Mouse (Mus musculus) liver, postnatal 0 days (tissue): ENCODE measurements at regions not wholly inside any gene's neighbourhood (a gene's known extent, or its start where the extent isn't known, plus 50 kb on each side); places are given as distances from the start of the nearest gene placed in this dataset.

Source experiments
- ATAC-seq: fragments of 200-750 bp; cut with Nextera tagmentation; 2 replicates; pipeline ENCODE4 v1.8.0; 2017; ENCODE audit warnings: mild to moderate bottlenecking, moderate library complexity
- DNase-seq: peaks from one replicate; pipeline ENCODE4 v3.0.0-alpha.2; 2016
- H3K27ac ChIP-seq: fragments of 300-500 bp; sonication (generic); 2 replicates; pipeline ENCODE4 v1.5.1; 2014; ENCODE audit warnings: antibody characterized with exemption, moderate library complexity, mild to moderate bottlenecking, low read depth
- H3K27me3 ChIP-seq: fragments of 300-500 bp; sonication (generic); 2 replicates; pipeline ENCODE4 v1.6.1; 2014; ENCODE audit warnings: low read length, control low read depth, mixed read lengths; ENCODE audit not compliant: insufficient read depth
- H3K36me3 ChIP-seq: fragments of 300-500 bp; sonication (generic); replicated peaks from 2 replicates; pipeline ENCODE4 v1.6.1; 2014; ENCODE audit warnings: mild to moderate bottlenecking, control low read depth, low read length, moderate library complexity, mixed read lengths; ENCODE audit not compliant: insufficient read depth
- H3K4me1 ChIP-seq: fragments of 300-500 bp; sonication (generic); 2 replicates; pipeline ENCODE4 v1.6.1; 2014; ENCODE audit warnings: antibody characterized with exemption, mild to moderate bottlenecking, control low read depth; ENCODE audit not compliant: insufficient read depth
- H3K4me2 ChIP-seq: fragments of 300-500 bp; sonication (generic); 2 replicates; pipeline ENCODE4 v1.6.1; 2014; ENCODE audit warnings: low read depth, mild to moderate bottlenecking, low read length, moderate library complexity, mixed read lengths
- H3K4me3 ChIP-seq: fragments of 300-500 bp; sonication (generic); 2 replicates; pipeline ENCODE4 v1.5.1; 2014; ENCODE audit warnings: low read depth, low read length
- H3K9ac ChIP-seq: fragments of 300-500 bp; sonication (generic); replicated peaks from 2 replicates; pipeline ENCODE4 v1.6.1; 2014; ENCODE audit warnings: mild to moderate bottlenecking, moderate library complexity
- H3K9me3 ChIP-seq: fragments of 300-500 bp; sonication (generic); 2 replicates; pipeline ENCODE4 v1.6.1; 2016; ENCODE audit warnings: mild to moderate bottlenecking, control low read depth, low read length, mixed read lengths
- CTCF ChIP-seq: sonication (generic); IDR thresholded peaks from 2 replicates; pipeline ENCODE4 v1.5.1; 2016; ENCODE audit warnings: antibody characterized with exemption, low read depth
- EP300 ChIP-seq: IDR thresholded peaks from 2 replicates; pipeline ENCODE4 v1.6.1; 2016; ENCODE audit warnings: antibody characterized with exemption, low read depth, mild to moderate bottlenecking
- WGBS: fragments of 180-500 bp; shearing (Covaris S2); extraction: QIAGEN DNeasy Blood & Tissue Kit; methylation state at CpG from one replicate; pipeline ENCODE4 v1.1.7; 2014; ENCODE audit not compliant: insufficient replicate concordance; 5-methylcytosine and 5-hydroxymethylcytosine counted together

- Histone ChIP-seq H3K9ac (no peak overlapping the region), H3K4me1 (no peaks in the 10 kb centered on the region), H3K27me3 (no peaks in the 10 kb centered on the region), H3K36me3 (no peaks in the 10 kb centered on the region), H3K9me3 (no peaks in the 10 kb centered on the region), H3K4me3 (no peak overlapping the region), H3K27ac (no peak overlapping the region), H3K4me2 (no peak overlapping the region)
- WGBS = 67% methylated on average over 12 of the region's 13 CpGs
- no peak for ATAC-seq
- TF ChIP-seq EP300 = no peak
- DNase-seq = no peak
Measured at GRCm38 (mm10) chr11:114122175-114122574, 55.3 kb upstream of the Sdk2 start.

- Histone ChIP-seq H3K27me3 (no peaks in the 10 kb centered on the region), H3K9me3 (no peaks in the 10 kb centered on the region), H3K4me1 (no peaks in the 10 kb centered on the region), H3K4me2 (no peak overlapping the region), H3K36me3 (no peaks in the 10 kb centered on the region), H3K9ac (no peak overlapping the region), H3K4me3 (no peak overlapping the region), H3K27ac (no peak overlapping the region)
- ATAC-seq (no peak), DNase-seq (no peak)
- TF ChIP-seq EP300 (no peak), CTCF (no peak)
- WGBS = 68% methylated on average over 9 of the region's 9 CpGs
Measured at GRCm38 (mm10) chr11:114119135-114119534, 52.3 kb upstream of the Sdk2 start.
